Mouse (Mus musculus) CH12.LX (cell line): Measurements from ENCODE around the gene Usp47. TPM values are rescaled to one million over a fixed set of nuclear protein-coding genes. Genes with fewer than 3 reads are reported as not detected.

Source experiments
- DNase-seq: peaks from one replicate; pipeline ENCODE4 v3.0.0-alpha.2; 2013; ENCODE audit errors: extremely low read depth
- H3K27ac ChIP-seq: 2 replicates; pipeline ENCODE4 v1.5.1; 2012; ENCODE audit warnings: low read depth, mild to moderate bottlenecking, control low read depth, moderate library complexity; ENCODE audit not compliant: insufficient read depth
- H3K27me3 ChIP-seq: replicated peaks from 2 replicates; pipeline ENCODE3; 2012; ENCODE audit warnings: inconsistent platforms
- H3K36me3 ChIP-seq, 2 experiments: replicated peaks in 1 of 2; 2 replicates each; pipeline versions ENCODE3 to v1.6.1; 2012; ENCODE audit warnings: inconsistent platforms in 1 of 2, low read length in 1 of 2, mild to moderate bottlenecking in 1 of 2, mixed read lengths in 1 of 2, moderate library complexity in 1 of 2; ENCODE audit not compliant: control insufficient read depth in 1 of 2, insufficient read depth in 1 of 2
- H3K4me1 ChIP-seq, 2 experiments: 2 replicates each; pipeline ENCODE4 v1.6.1; 2012; ENCODE audit warnings: inconsistent platforms in 1 of 2, moderate library complexity in 1 of 2; ENCODE audit not compliant: insufficient read depth in 2 of 2, control insufficient read depth in 1 of 2
- H3K4me2 ChIP-seq: 2 replicates; pipeline ENCODE4 v1.6.1; 2012; ENCODE audit warnings: low read depth, mild to moderate bottlenecking, control low read depth; ENCODE audit not compliant: poor library complexity, insufficient read depth, severe bottlenecking
- H3K4me3 ChIP-seq, 3 experiments: fragments of 150-350 bp in 1 of 3; sonication (generic) in 1 of 3; replicated peaks in 1 of 3; 2 replicates each; pipeline versions ENCODE3 to v1.5.1; 2011 to 2012; ENCODE audit warnings: low read depth in 2 of 3, low read length in 2 of 3, mild to moderate bottlenecking in 2 of 3, moderate library complexity in 2 of 3, control low read depth in 1 of 3, improper control_type of control experiment in 1 of 3, inconsistent platforms in 1 of 3, mixed read lengths in 1 of 3; ENCODE audit not compliant: poor library complexity in 1 of 3
- H3K79me2 ChIP-seq: replicated peaks from 2 replicates; pipeline ENCODE4 v1.6.1; 2012; ENCODE audit warnings: mild to moderate bottlenecking, moderate library complexity; ENCODE audit not compliant: control insufficient read depth, poor library complexity, insufficient read depth, severe bottlenecking; ENCODE audit errors: extremely low read depth
- H3K9ac ChIP-seq: 2 replicates; pipeline ENCODE4 v1.6.1; 2012; ENCODE audit warnings: low read depth, mild to moderate bottlenecking, control low read depth, moderate library complexity; ENCODE audit not compliant: insufficient read depth
- H3K9me3 ChIP-seq: replicated peaks from 2 replicates; pipeline ENCODE3; 2012; ENCODE audit warnings: low read length, inconsistent platforms, mixed read lengths
- BHLHE40 ChIP-seq: IDR thresholded peaks from 2 replicates; pipeline ENCODE4 v1.6.1; 2011; ENCODE audit warnings: mild to moderate bottlenecking, low read depth, low read length, improper control_type of control experiment
- CHD1 ChIP-seq: IDR thresholded peaks from 2 replicates; pipeline ENCODE4 v1.6.1; 2012; ENCODE audit warnings: low read depth, low read length, improper control_type of control experiment, inconsistent platforms
- E2F4 ChIP-seq: IDR thresholded peaks from 2 replicates; pipeline ENCODE4 v1.6.1; 2011; ENCODE audit warnings: low read depth, low read length, improper control_type of control experiment; ENCODE audit not compliant: insufficient replicate concordance
- EP300 ChIP-seq: IDR thresholded peaks from 2 replicates; pipeline ENCODE4 v1.6.1; 2011; ENCODE audit warnings: low read length, improper control_type of control experiment
- GABPA ChIP-seq: IDR thresholded peaks from 2 replicates; pipeline ENCODE4 v1.6.1; 2012; ENCODE audit warnings: low read depth, low read length, improper control_type of control experiment, inconsistent platforms; ENCODE audit not compliant: insufficient replicate concordance
- HCFC1 ChIP-seq: IDR thresholded peaks from 2 replicates; pipeline ENCODE4 v1.6.1; 2012; ENCODE audit warnings: low read depth, mild to moderate bottlenecking, inconsistent platforms, low read length, improper control_type of control experiment
- IRF4 ChIP-seq: IDR thresholded peaks from 2 replicates; pipeline ENCODE4 v1.6.1; 2014; ENCODE audit warnings: low read depth, mild to moderate bottlenecking, inconsistent platforms, low read length, improper control_type of control experiment
- JUN ChIP-seq: IDR thresholded peaks from 2 replicates; pipeline ENCODE4 v1.6.1; 2011; ENCODE audit warnings: low read depth, mild to moderate bottlenecking, low read length, improper control_type of control experiment, moderate library complexity; ENCODE audit not compliant: insufficient read depth
- JUND ChIP-seq: conservative IDR thresholded peaks from 2 replicates; pipeline ENCODE4 v1.6.1; 2011; ENCODE audit warnings: low read depth, low read length, improper control_type of control experiment
- KAT2A ChIP-seq: IDR thresholded peaks from 2 replicates; pipeline ENCODE4 v1.6.1; 2012; ENCODE audit warnings: low read length, improper control_type of control experiment, inconsistent platforms; ENCODE audit not compliant: insufficient replicate concordance
- MAFK ChIP-seq: IDR thresholded peaks from 2 replicates; pipeline ENCODE4 v1.6.1; 2011; ENCODE audit warnings: low read length, improper control_type of control experiment; ENCODE audit not compliant: insufficient replicate concordance
- MEF2A ChIP-seq: IDR thresholded peaks from 2 replicates; pipeline ENCODE4 v1.6.1; 2014; ENCODE audit warnings: low read depth, mild to moderate bottlenecking, inconsistent platforms, low read length, improper control_type of control experiment, borderline replicate concordance
- MXI1 ChIP-seq: IDR thresholded peaks from 2 replicates; pipeline ENCODE4 v1.6.1; 2011; ENCODE audit warnings: mild to moderate bottlenecking, low read depth, low read length, improper control_type of control experiment
- MYC ChIP-seq: IDR thresholded peaks from 2 replicates; pipeline ENCODE4 v1.6.1; 2011; ENCODE audit warnings: low read depth, mild to moderate bottlenecking, improper control_type of control experiment, low read length
- NELFE ChIP-seq: IDR thresholded peaks from 2 replicates; pipeline ENCODE4 v1.6.1; 2011; ENCODE audit warnings: low read depth, low read length, improper control_type of control experiment
- NRF1 ChIP-seq: IDR thresholded peaks from 2 replicates; pipeline ENCODE4 v1.6.1; 2014; ENCODE audit warnings: low read depth, mild to moderate bottlenecking, inconsistent platforms, low read length, improper control_type of control experiment, moderate library complexity
- PAX5 ChIP-seq: IDR thresholded peaks from 2 replicates; pipeline ENCODE4 v1.6.1; 2012; ENCODE audit warnings: low read length, inconsistent platforms, mixed read lengths
- POLR2A ChIP-seq: IDR thresholded peaks from 2 replicates; pipeline ENCODE4 v1.6.1; 2011; ENCODE audit warnings: low read depth, mild to moderate bottlenecking, improper control_type of control experiment, low read length
- POLR2AphosphoS2 ChIP-seq: IDR thresholded peaks from 2 replicates; pipeline ENCODE4 v1.6.1; 2011; ENCODE audit warnings: low read depth, low read length, improper control_type of control experiment
- RAD21 ChIP-seq: IDR thresholded peaks from 2 replicates; pipeline ENCODE4 v1.6.1; 2011; ENCODE audit warnings: low read depth, mild to moderate bottlenecking, low read length, improper control_type of control experiment, moderate library complexity
- RCOR1 ChIP-seq: conservative IDR thresholded peaks from 2 replicates; pipeline ENCODE4 v1.6.1; 2012; ENCODE audit warnings: low read depth, mild to moderate bottlenecking, inconsistent platforms, low read length, improper control_type of control experiment
- SIN3A ChIP-seq: IDR thresholded peaks from 2 replicates; pipeline ENCODE4 v1.6.1; 2012; ENCODE audit warnings: low read length, improper control_type of control experiment, inconsistent platforms
- SMC3 ChIP-seq: IDR thresholded peaks from 2 replicates; pipeline ENCODE4 v1.6.1; 2011; ENCODE audit warnings: low read depth, low read length, improper control_type of control experiment
- TBP ChIP-seq: conservative IDR thresholded peaks from 2 replicates; pipeline ENCODE4 v1.6.1; 2011; ENCODE audit warnings: low read depth, low read length, improper control_type of control experiment
- TCF12 ChIP-seq: IDR thresholded peaks from 2 replicates; pipeline ENCODE4 v1.6.1; 2014; ENCODE audit warnings: low read depth, mild to moderate bottlenecking, inconsistent platforms, low read length, improper control_type of control experiment
- UBTF ChIP-seq: IDR thresholded peaks from 2 replicates; pipeline ENCODE4 v1.6.1; 2012; ENCODE audit warnings: low read depth, mild to moderate bottlenecking, inconsistent platforms, low read length, improper control_type of control experiment, moderate library complexity
- USF1 ChIP-seq: IDR thresholded peaks from 2 replicates; pipeline ENCODE4 v1.6.1; 2014; ENCODE audit warnings: low read depth, mild to moderate bottlenecking, inconsistent platforms, low read length, improper control_type of control experiment
- USF2 ChIP-seq: conservative IDR thresholded peaks from 2 replicates; pipeline ENCODE4 v1.6.1; 2011; ENCODE audit warnings: low read depth, low read length, improper control_type of control experiment
- ZC3H11A ChIP-seq: IDR thresholded peaks from 2 replicates; pipeline ENCODE4 v1.6.1; 2012; ENCODE audit warnings: low read depth, mild to moderate bottlenecking, inconsistent platforms, low read length, improper control_type of control experiment
- ZNF384 ChIP-seq: IDR thresholded peaks from 2 replicates; pipeline ENCODE4 v1.6.1; 2012; ENCODE audit warnings: low read depth, low read length, improper control_type of control experiment, inconsistent platforms
- dilution Hi-C: fragments of 300-500 bp; cut with MboI; formaldehyde crosslinking; loops from 2 replicates; pipeline ENCODE4 v1.14.3; 2020; ENCODE audit warnings: low sequenced_read_pairs; ENCODE audit not compliant: extremely low pct_unique_long_range_greater_than_20kb, extremely low pct_ligation_motif_present
- in situ Hi-C: fragments of 300-500 bp; cut with MboI; formaldehyde crosslinking; loops from 3 replicates; pipeline ENCODE4 v1.14.3; 2019; ENCODE audit warnings: low sequenced_read_pairs, low pct_ligation_motif_present, low pct_unique_long_range_greater_than_20kb, mixed read lengths
- polyA plus RNA-seq: library from polyadenylated mRNA; unstranded; fragments of >175 nt; gene quantifications from 2 replicates; pipeline ENCODE4 v1.2.1, GENCODE M21; 2012; ENCODE audit warnings: low read depth; ENCODE audit not compliant: insufficient read length
- total RNA-seq, 2 experiments: library from RNA; depleted of rRNA; stranded (reverse); fragments of 300-350 nt in 1 of 2; fragments of >200 nt in 1 of 2; gene quantifications; 2 replicates each; pipeline ENCODE4 v1.2.3; 2012 to 2014

Usp47 gene
- total and polyA plus RNA-seq, 3 experiments, result 35.0 to 36.8 (median 35.8) TPM

- Histone ChIP-seq H3K27me3 (no peaks in the 10 kb centered on the region), H3K9me3 (no peaks in the 10 kb centered on the region), H3K27ac (no peak overlapping the region), H3K4me2 (no peak overlapping the region), H3K36me3 (no peaks in the 10 kb centered on the region), H3K4me1 (no peaks in the 10 kb centered on the region), H3K9ac (no peak overlapping the region), H3K4me3 (no peak overlapping the region), H3K79me2 (no peaks in the 10 kb centered on the region)
- no peak for DNase-seq
- dilution Hi-C loops (no loop called here), in situ Hi-C loops (no loop called here)
- TF ChIP-seq USF1 (no peak), ZC3H11A (no peak), E2F4 (no peak), POLR2A (no peak), NRF1 (no peak), MXI1 (no peak), BHLHE40 (no peak), JUN (no peak), POLR2AphosphoS2 (no peak), PAX5 (no peak), IRF4 (no peak), HCFC1 (no peak), UBTF (no peak), EP300 (no peak), MEF2A (no peak), SIN3A (no peak), NELFE (no peak), TBP (no peak), CHD1 (no peak), TCF12 (no peak)
Measured at GRCm38 (mm10) chr7:111985266-111985665, 38.0 kb upstream of the Usp47 start.

DNA sequence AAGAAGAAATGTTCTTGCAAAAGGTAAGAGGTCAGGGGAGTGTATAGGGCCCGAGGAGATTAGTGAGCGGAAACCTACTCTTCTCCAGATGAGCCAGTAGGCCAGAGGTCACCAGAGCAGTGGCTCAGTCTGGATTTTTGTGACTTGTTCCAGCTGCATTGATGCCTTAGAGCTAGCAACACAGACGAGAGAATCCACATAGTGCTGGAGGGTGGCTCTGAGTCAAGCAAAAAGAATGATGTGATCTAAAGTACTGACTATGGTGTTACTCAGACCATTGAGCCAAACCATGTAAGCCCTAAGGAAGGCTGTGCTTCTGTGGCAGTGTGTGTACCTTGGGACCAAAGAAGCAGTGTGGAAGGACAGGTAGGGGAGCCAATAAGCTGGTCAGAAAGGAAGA, 36.4 kb upstream of the Usp47 start:
- Histone ChIP-seq H3K9ac (no peak overlapping the region), H3K4me1 (no peaks in the 10 kb centered on the region), H3K36me3 (no peaks in the 10 kb centered on the region), H3K79me2 (no peaks in the 10 kb centered on the region), H3K27me3 (no peaks in the 10 kb centered on the region), H3K4me3 (no peak overlapping the region), H3K9me3 (no peaks in the 10 kb centered on the region), H3K4me2 (no peak overlapping the region), H3K27ac (no peak overlapping the region)
- dilution Hi-C loops (no loop called here), in situ Hi-C loops (no loop called here)
- DNase-seq, result no peak
- TF ChIP-seq RAD21 (no peak), BHLHE40 (no peak), UBTF (no peak), MYC (no peak), NRF1 (no peak), USF2 (no peak), NELFE (no peak), USF1 (no peak), JUND (no peak), E2F4 (no peak), RCOR1 (no peak), EP300 (no peak), CHD1 (no peak), SMC3 (no peak), POLR2A (no peak), ZNF384 (no peak), KAT2A (no peak), MAFK (no peak), GABPA (no peak), TBP (no peak)
